ENCODE assay signal across 10 mouse cellular contexts in the genomic region with DNA sequence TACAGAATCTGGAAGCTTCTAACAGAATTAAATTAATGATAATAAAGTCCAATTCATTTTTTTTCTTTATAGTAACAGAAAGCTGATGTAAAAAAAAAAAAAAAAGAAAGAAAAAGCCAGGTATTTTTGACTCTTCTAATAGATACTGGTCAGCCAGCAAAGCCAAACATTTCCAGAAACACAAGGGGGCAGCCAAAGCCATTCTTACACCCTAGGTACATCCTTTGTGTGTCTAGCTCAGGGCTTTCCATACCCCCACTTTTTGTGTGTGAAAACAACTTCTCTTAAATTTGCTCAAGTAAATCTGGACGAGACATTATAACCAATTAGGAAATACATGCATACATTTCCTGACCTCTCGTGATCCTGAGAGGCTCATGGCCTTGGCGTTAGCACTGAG. TPM values are rescaled to one million over a fixed set of nuclear protein-coding genes. Genes with fewer than 3 reads are reported as not detected.
DNase-seq lines count a peak whose midpoint lies in the region; ATAC-seq and TF ChIP-seq lines count a peak whose summit lies in the region.
"Had no signal": no experiment of that assay in that cellular context is flagged by ENCODE, and none has a peak within 500 bp of the region (broad histone marks: within the 10 kb centered on the region; RNA-seq: fewer than 3 reads in every experiment).

No protein-coding gene starts in this region.

- DNase-seq in embryo, embryonic 11 days = peak; percentile 47
- DNase-seq in embryo, embryonic 9.5 days (ENCODE audit: extremely low spot score) = no peak
- peak; percentile 49 for DNase-seq in kidney, postnatal 10 days
- DNase-seq in kidney, adult 11 months = no peak
- peak; percentile 25 for DNase-seq in thymus, postnatal 4 days
- no peak for DNase-seq in thymus, adult 2 months
- DNase-seq in ovary, adult 18-20 months (ENCODE audit: low spot score) = no peak
- DNase-seq: adrenal gland, postnatal 14 days had no signal

- H3K36me3 ChIP-seq in thymus, adult 2 months (ENCODE audit: control insufficient read depth, insufficient read depth, low read length) = no peaks in the 10 kb centered on the region
- no peaks in the 10 kb centered on the region for H3K36me3 ChIP-seq in midbrain, embryonic 15.5 days (replicated peaks)
- H3K36me3 ChIP-seq: neural tube, embryonic 13.5 days had no signal

- no peak overlapping the region for H3K9ac ChIP-seq in midbrain, embryonic 15.5 days
- H3K9ac ChIP-seq: neural tube, embryonic 13.5 days had no signal

- no peak overlapping the region for H3K4me2 ChIP-seq in midbrain, embryonic 15.5 days
- H3K4me2 ChIP-seq: neural tube, embryonic 13.5 days had no signal

- no peak for TF ChIP-seq CTCF in thymus, adult 2 months (IDR thresholded peaks at IDR 0.05; ENCODE audit: borderline replicate concordance, control insufficient read depth, extremely low read depth, insufficient read depth, low read length, poor library complexity)

- no peak overlapping the region for H3K4me3 ChIP-seq in thymus, adult 2 months (ENCODE audit: control insufficient read depth, insufficient read depth, low read length)
- H3K4me3 ChIP-seq in midbrain, embryonic 15.5 days = no peak overlapping the region
- H3K4me3 ChIP-seq: neural tube, embryonic 13.5 days had no signal

- H3K27ac ChIP-seq in thymus, adult 2 months (ENCODE audit: control insufficient read depth, insufficient read depth, low read length) = no peak overlapping the region
- no peak overlapping the region for H3K27ac ChIP-seq in midbrain, embryonic 15.5 days
- H3K27ac ChIP-seq: neural tube, embryonic 13.5 days had no signal

- no peak for TF ChIP-seq POLR2A in thymus, adult 2 months (IDR thresholded peaks at IDR 0.05; ENCODE audit: control insufficient read depth, extremely low read depth, insufficient read depth, low read length, poor library complexity)

- no peaks in the 10 kb centered on the region for H3K9me3 ChIP-seq in midbrain, embryonic 15.5 days
- H3K9me3 ChIP-seq: neural tube, embryonic 13.5 days had no signal

- ATAC-seq in midbrain, embryonic 15.5 days (replicated peaks) = no peak

- H3K27me3 ChIP-seq in thymus, adult 2 months (ENCODE audit: control insufficient read depth, insufficient read depth, low read length) = no peaks in the 10 kb centered on the region
- no peaks in the 10 kb centered on the region for H3K27me3 ChIP-seq in midbrain, embryonic 15.5 days (replicated peaks)
- H3K27me3 ChIP-seq: neural tube, embryonic 13.5 days had no signal

- 79% methylated on average over 3 of the region's 3 CpGs for WGBS in thymus, adult 2 months
- WGBS in midbrain, embryonic 15.5 days = 89% methylated on average over 3 of the region's 3 CpGs

- H3K4me1 ChIP-seq in thymus, adult 2 months (replicated peaks; ENCODE audit: control insufficient read depth, insufficient read depth, low read length) = no peaks in the 10 kb centered on the region
- H3K4me1 ChIP-seq in midbrain, embryonic 15.5 days = no peaks in the 10 kb centered on the region

RNA-seq across cellular contexts. Expression of a gene that starts 24.0 kb away (rescaled TPM):
- 13.5 and 16.5 TPM in 2 replicates for polyA plus RNA-seq in thymus, adult 2 months (2012; rRNA removed)
- polyA plus RNA-seq in midbrain, embryonic 15.5 days (2015; fragmentation: Nextera tagmentation; extraction: Ambion mirVana) = 0.36 and 0.63 TPM in 2 replicates

RNA-seq across cellular contexts. Expression of a gene that starts 55.5 kb away (rescaled TPM):
- 0.06 and 0.09 TPM in 2 replicates for polyA plus RNA-seq in thymus, adult 2 months (2012; rRNA removed)
- 0.64 and 0.74 TPM in 2 replicates for polyA plus RNA-seq in midbrain, embryonic 15.5 days (2015; fragmentation: Nextera tagmentation; extraction: Ambion mirVana)

RNA-seq across cellular contexts. Expression of a gene that starts 55.7 kb away (rescaled TPM):
- polyA plus RNA-seq in thymus, adult 2 months (2012; rRNA removed) = 6.3 and 7.5 TPM in 2 replicates
- 7.5 and 7.6 TPM in 2 replicates for polyA plus RNA-seq in midbrain, embryonic 15.5 days (2015; fragmentation: Nextera tagmentation; extraction: Ambion mirVana)

Comparison
In these comparisons a context has a peak if more than half of its experiments do, and no peak if none do; other contexts are left out.
1. DNase-seq: peak in embryo, embryonic 11 days (single experiment), kidney, postnatal 10 days (single experiment) and thymus, postnatal 4 days (single experiment); none in embryo, embryonic 9.5 days (single experiment), kidney, adult 11 months (single experiment), thymus, adult 2 months (single experiment) and ovary, adult 18-20 months (single experiment).